Mouse (Mus musculus): ENCODE measurements around the gene Igsf8.

GRCm38 (mm10) chr1:172288900-172289616 is 27.6 kb downstream of the Igsf8 start:
- TF ChIP-seq CTCF (IDR thresholded peaks at IDR 0.05; ENCODE audit: extremely low read depth, insufficient read depth, insufficient read length, insufficient replicate concordance) (no peak), POLR2A (IDR thresholded peaks at IDR 0.05; ENCODE audit: low read depth, low read length) (no peak)
